Mouse (Mus musculus) ovary, postnatal 10 days (tissue): ENCODE measurements around the gene BC028528.
"Not testable (repeated sequence)": the region's sequence is repeated elsewhere in the genome, so short reads cannot be mapped to it uniquely, and the experiment has no call there.

ENCODE experiments used
- DNase-seq: peaks from one replicate; pipeline ENCODE4 v3.0.0; 2022; ENCODE audit warnings: low spot score

The BC028528 gene

DNA sequence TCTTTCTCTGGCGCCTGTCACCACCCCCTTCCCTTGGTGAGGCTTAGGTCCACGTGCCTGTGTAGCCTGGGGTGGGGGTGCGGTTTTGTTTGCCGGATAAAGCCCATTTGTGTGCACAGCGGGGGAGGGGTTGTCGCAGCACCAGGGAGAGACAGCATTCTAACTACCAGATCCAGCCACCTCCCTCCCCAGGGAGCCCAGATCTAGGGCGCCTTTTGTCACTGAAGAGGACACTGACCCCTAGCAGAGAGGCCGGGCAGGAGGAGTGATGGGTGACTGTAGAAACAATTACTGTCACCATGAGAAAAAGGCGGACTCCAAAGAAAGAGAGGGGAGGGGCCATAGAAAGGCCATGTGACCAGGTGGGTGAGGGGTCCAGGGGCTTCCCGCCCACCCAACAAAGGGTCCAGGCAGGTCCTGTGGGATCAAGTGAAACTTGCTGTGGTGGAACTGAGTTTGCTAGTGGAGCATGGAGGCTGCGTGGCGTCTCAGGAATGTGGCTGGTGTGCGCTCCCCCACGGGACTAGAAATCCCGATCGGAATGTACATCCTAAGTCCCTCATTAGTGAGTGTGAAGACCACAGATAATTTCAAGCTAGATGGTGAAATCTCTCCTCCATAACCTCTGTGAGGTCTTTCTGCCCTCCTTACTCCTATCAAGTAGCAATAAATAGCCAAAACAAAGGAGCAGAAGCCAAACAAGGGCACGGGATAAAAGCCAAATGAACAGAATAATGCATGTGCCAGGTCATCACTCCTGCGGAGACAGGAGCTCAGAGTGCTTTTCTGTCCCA lies 13.5 kb upstream of the BC028528 start:
- no peak for DNase-seq

DNA sequence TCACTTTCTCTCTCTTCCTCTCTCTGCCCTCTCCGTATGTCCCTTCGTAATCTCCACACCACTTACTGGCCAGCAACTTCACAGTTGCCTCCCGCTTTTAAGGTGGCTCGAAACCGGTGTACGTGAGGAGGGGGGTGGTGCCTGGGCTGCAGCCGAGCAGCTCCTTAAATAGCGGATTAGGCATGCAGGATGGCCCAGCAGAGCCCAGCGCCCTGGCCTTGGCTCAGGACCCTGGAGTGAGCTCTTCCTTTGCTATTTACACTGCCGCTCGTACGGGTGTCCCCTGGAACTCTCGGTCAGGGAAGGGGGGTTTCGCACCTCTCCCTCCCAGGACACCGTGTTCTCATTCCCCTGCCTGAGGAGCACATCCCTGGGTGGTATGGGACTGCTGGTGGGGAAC lies 12.8 kb upstream of the BC028528 start, which contains the start of gene Car14:
Gene Car14 (minus strand): TSS at position 124 of the 400 bp plus-strand sequence.
- DNase-seq = no peak

DNA sequence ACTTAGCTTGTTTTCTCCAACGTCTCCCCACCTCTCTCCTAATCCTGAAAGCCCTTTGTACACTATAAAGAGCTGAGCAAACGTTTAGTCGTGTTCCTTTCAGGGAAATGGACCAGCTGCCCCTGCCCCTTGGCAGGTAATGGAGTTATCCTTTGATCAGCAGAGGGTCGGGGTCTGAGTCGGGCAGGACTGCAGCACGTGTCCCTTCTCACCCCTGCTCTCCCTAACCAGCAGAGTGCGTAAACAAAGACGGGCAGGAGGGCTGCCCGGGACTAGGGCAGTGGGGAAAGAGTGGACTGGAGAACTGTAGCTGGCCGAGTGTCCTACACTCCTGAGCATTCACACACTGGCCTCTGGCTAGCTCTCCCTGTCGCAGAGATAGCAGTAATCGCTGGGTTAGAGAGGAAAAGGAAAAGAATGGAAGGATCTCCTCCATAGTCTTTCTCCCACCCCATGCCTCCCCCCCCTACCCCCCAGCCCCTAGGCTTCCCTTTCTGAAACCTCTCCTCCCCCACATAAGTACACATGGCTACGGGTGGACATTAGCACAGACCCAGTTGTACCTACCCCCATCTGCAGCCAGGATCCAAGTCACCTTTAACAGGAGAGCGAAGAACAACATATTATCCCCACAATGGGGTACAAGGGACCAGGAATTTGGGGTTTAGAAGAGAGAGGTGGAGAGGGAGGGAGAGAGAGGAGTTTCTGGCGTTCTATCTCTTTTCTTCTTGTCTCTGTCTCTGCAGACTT lies 12.1 kb upstream of the BC028528 start:
- no peak for DNase-seq

DNA sequence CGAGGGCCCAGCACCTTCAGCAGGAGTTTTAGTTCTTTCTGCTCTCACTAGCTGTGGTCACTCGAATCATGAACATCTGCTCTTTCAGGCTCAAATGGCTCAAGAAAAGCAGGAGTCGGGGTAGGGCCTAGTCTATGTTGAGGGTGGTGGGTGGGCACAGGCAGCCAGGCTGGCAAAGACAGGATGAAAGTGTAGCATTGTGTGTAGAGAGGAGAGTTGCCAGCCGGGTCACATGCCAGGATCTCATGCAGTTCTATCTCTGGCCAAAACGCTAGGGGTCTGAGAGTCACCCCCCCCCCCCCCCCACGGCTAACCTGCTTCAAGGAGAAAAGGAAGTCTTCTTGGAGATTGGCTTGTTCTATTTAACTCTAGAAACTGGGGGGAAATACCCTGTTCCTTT lies 10.8 kb upstream of the BC028528 start:
- DNase-seq = no peak

DNA sequence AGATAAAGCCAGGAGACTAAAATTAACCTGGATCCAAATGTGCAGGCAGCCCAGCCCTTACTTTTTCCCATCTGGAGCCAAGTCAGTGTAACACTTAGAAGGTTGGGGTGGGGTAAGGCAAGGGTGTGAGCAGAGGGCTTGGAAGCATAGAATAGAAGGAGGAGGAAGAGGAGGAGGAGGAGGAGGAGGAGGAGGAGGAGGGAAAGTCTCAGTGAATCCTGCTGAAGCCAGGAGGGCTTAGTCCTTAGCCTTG lies 10.5 kb upstream of the BC028528 start:
- DNase-seq = no peak

DNA sequence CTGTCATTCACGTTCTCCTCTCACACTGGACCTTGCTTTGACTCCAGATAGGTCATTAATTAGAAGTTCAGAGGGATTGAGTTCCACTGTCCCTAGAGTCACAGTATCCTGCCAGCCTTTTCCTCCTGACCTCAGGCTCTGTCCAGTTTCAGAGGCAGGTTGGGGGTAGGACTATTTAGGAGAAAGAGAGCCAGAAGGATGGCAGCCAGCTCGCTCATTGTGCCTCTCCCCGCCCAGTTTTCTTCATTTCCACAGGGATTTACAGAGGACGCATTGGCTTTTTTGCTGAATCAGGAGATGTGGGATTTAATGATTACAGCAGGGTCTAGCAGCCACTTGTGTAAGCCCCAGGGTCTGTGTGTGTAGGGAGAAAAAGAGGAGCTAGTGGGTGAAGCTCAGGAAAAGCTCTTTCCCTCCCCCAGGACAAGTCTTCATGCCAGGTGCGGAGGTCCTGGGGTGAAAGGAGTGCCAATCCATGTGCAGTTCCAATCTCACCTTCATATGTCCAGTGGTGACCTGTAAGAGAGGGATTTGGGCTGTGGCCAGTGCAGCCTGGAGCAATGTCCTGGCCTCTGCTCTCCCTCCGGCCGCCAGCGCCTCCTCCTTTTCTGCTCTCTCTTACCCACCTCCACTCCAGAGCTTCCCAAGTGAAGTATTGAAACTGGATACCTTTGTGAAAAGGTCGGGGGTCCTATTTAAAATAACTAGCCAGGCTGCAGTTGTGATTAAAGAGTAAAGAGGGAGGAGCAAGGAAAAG lies 10.0 kb upstream of the BC028528 start:
- no peak for DNase-seq

DNA sequence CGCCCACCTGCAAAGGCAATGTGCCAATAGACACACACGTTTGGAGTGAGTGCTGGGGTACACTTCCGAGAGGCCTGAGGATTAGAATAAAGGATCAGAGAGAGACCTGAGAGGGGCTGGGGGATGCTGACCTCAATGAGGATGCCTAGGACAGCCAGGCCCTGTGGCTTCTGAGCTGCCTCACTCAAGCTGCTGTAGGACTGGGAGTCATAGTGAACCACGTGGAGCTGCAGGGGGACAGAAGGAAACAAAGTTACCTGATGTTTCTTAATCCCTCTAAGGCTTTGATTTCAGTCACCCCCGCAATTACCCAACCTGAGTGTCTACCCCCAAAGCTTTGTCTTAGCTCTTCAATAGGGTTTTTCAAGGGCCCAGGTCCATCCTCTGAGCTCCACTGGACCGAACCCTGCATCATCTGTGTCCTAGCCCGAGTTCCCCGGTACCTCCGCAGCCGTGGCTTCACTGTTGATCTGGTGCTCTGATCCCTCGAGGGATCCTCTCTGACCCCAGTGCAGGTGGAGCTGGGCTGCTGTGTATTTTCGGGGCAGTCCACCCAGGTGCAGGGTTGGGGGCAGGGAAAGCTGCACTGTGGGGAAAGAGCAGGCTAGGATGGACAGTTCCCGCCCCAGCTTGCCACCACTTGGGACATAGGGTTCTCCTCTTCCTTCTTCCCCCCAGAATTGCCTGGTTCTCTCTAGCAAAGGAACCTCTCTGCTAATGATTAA lies 8.2 kb upstream of the BC028528 start:
- no peak for DNase-seq

DNA sequence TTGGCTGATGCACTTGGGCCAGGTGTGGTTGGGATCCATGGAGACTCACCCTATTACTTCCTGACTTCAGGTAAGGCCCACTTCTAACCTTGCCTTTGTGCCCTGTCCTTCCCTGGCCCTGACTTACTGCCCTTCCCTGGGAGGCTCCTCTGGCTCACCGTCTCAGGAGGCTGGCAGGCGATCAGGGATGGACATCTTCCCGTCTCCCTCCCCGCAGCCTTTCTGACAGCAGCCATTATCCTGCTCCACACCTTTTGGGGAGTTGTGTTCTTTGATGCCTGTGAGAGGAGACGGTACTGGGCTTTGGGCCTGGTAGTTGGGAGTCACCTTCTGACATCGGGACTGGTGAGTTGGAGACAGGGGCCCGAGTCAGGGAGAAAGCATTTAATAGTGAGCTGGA lies 3.7 kb upstream of the BC028528 start:
- not testable (repeated sequence) for DNase-seq

DNA sequence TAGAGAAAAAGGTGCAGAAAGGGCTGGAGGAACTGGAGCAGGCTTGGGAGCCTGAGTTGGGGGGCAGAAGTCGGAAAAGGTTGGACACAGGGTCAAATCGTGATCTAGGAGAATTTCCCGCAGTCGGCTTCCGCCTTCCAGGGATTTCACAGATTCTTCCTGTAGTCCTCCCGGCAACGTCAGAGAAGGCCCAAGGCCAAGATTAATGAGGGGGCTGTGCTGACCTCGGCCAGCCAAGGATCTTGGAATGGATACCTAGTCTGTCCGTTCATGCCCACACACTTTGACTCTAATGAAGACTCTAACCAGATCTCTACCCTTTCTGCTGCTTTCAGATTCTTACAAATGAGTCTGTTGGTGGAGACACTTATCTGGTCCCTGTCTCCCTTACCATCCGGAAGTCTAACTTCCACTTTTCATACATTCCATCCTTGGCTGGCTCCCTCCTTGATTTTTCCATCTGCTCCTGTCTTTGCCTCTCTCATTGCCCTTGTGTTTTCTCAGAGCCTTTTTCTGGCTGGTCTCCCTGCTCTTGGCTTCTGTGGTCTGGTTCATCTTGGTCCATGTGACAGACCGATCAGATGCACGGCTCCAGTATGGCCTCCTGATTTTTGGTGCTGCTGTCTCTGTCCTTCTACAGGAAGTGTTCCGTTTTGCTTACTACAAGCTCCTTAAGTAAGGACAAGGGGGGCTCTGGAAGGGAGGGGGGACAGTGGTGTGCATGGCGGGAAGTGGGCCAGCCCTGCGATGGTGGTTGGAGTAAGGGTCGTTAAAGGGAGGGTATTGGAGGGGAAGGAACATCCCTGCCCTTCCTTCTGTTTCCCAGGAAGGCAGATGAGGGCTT lies 2.7 kb upstream of the BC028528 start:
- DNase-seq = no peak

DNA sequence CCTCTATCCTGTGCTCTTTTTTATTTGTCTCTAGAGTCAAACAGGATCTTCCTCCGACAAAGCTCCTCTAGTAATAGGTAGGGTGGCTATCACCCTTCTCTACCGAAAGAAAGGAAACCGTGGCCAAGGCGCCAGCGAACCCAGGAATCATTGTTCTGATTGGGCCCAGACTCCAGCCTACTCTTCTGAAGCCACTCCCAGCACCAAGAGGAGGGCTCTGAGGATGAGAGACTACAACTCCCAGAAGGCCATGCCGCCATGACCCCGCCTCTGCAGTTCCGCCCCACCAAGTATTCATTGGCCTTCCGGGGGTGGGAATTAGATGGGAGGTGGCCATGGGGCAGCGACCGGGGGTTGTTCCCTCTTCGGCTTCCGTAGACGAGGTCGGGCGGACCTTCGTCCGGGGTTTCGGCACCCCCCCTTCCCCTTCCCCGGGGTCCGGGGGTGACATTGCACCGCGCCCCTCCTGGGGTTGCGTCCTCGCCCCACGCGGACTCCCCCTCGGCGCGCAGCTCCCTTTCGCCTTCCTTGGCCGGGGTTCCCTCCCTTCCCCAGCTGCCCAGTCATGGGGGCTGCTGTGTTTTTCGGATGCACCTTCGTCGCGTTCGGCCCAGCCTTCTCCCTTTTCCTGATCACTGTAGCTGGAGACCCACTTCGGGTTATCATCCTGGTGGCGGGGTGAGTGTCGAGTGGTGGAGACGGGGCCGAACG lies 2.0 kb upstream of the BC028528 start, which contains the start of gene Aph1a:
Gene Aph1a (plus strand): TSS at position 364 of the 711 bp plus-strand sequence.
- peak; percentile 70 for DNase-seq

DNA sequence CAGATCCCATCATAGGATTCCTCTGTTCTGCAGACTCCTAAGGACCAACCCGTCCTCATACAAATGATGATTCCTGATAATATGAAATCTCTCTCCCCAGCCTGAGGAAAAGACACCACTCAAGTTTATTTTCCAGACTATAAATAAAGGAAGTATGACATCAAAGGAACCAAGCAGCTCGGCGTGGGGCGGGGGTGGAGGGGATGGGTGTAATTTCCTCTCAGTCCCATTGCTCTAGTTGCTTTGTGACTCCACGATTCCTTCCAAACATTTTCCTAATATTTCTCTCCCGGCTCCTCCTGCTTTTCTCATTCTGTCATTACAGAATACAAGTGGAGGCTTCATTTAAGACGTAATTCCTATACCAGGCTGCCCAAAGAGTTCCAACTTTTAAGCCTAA lies 1.3 kb upstream of the BC028528 start:
- no peak for DNase-seq

DNA sequence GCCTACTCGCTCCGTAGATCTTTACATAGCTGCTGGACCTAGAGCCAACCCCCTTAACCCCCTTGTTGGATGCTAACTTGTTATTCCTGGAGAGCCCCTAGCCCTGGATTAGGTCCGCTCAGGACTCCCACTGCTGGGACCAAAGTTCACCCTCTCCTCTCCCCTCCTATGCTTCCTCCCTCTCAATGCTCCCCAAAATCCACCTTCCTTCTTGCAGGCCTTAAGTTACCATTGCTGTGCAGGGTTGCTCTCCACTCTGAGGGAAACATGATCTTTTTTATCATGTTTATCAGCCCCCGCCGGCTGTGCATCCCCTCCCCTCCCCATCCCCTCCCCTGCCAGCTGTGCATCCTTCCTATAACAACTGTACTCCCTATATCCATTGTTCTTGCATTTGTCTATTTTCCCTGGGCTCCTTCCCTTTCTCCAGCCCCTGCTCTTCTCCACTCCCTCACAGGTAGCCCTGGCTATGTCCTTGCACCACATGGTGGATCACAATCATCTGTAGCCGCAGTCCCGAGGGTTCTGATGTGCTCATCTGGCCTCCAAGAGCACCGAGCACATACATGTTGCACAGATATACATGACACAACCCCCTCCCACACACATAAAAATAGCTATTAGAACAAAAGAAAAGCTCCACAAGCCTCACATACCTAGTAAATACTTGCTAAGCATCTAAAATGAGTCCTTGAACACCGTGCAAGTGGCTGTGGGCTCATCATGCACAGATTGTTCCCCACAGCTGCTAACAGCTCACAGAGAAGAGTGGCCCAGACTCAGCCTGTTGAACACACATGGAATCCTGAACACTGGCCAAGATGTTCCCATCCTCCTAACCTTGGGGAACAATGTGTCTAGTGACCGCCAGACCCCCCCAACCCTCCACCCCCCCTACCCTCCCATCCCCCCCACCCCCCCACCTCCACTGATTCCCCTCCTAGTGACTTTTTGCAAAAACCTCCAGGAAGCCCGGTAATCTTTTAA lies 554 bp upstream of the BC028528 start:
- no peak for DNase-seq

DNA sequence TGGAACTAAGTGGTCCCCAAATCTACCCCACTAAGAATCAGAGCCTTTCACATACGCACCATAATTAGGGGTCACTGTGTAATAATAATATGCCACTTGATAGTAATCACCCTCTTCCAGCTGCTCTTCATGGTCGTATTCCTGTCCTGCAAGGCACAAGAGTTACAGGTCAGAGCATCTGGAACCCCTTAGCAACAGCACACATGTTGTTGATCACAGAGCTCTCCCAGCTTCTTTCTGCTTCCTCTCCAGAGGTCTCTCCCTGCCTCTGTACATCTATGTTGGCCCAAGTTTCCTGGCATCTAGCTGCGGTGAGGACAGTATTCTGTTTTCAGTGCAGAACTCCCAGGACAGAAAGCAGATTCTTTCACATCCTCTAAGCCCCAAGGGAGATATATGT lies 2.1 kb downstream of the BC028528 start:
- DNase-seq = no peak

DNA sequence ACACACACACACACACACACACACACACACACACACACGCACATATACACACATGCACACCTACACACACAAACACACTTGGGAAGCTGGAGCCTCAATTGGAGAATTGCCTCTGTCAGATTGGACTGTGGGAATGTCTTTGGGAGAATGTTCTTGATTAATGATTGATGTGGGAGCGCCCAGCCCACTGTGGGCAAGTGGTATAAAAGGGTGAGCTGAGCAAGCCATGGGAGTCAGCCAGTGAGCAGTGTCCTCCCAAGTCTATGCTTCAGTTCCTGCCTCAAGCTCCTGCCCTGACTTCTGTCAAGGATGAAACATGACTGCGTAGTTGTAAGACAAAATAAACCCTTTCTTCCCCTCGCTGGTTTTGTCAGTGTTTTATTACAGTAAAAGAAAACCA lies 4.2 kb downstream of the BC028528 start:
- DNase-seq = no peak

DNA sequence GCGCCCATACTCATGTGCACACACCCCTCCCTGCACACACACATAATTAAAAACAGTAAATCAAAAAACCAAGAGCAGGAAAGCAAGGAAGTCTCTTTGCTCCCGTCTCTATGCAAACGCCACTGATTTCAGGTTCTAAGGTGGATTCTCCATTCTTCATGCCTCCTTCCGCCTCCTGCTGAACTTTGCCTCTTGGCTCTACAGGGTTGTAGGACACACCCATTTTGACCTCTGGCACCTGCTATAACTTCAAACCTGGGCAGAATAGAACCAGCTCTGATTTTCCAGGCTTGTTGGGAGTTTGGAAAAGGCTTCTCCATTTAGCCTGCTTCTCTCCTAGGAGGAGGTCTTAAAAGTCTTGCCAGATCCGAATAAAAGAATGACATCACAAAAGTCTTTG lies 7.4 kb downstream of the BC028528 start:
- no peak for DNase-seq

DNA sequence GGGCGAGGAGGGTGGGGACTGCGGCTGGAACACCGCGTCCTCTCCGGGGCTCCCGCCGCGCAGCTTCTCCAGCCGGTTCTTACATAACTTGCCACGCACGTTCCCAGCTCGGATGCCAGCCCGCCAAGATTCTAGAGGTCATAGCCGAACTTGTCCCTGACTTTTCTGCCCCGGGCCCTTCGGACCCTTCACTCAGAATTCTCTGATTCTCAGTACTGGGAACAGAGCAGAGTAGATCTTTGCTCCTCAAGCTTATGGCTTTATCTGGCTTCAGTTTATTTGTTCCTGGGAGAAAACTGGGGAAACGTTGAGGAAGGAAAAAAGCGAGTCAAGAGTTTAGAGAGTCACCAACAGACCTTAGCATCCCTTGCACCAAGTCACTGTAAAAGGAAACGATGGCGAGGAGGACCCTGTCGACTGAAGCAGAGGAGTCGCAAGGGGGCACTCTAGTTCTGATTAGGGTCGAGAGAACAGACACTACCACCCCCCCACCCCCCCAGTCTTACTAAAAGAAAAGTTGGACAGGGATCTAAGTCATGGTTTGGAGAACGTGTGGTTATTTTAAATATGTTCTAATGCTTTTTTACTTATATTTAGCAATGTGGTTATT lies 8.9 kb downstream of the BC028528 start:
- DNase-seq = no peak

DNA sequence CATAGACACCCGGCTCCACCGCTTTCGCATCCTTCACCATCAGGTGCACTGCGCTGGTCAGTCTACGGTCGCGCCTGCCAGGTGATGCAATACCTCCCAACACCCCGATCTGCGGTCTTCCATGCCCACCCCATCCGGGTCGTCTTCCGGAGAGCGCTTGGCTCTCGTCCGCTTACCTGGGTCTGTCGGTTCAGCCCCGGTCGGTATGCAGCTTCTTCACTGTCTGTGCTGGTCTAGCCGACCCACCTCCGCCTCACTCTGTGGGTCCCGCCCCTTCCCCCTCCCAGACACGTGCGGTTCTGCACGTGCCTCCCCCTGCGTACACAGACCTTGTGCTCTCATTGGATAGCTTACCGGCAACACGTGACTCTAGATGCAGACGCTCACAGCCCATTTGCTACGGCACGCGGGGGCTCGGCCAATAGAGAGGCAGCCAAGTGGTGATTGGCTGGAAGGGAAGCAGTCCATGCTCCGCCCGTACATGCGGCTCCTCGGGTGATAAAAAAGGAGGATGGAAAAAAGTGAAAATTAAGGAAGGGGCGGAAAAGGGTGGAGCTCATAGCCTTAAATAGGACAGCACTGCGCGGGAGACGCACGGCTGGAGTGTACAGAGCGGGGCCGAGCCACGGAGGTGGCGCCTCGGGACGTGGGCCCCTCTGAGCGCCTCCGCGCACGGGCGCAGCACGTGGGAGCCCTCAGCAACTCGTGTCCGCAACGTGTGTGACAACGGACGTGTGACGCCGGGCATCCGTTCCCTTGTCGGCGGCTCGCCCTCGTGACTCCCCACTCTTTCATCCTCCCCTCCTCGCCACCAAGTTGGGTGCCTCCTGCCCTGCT lies 9.6 kb downstream of the BC028528 start, which contains the start of gene Ciart:
Gene Ciart (minus strand): TSS at position 273 of the 837 bp plus-strand sequence.
- peak; percentile 86 for DNase-seq

DNA sequence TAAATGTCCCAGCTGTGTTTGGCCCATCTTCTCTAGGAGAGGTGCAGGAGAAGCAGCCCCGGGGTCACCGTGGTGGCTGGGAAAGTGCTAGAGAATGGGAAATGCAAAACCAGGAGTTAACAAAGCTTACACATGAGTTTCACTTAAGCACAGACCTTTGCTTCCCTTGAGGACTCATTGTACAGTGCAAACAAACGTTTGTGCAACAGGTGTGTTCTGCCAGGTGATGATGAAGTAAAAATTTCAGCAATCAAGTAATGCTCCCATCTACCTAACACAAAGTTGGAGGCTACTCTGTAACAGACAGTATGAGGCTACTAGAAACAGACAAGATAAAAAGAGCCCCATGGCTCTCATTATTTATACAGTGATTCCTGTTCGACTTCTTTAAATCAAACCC lies 12.7 kb downstream of the BC028528 start:
- DNase-seq = no peak
